Mouse (Mus musculus): ENCODE results near the gene Plek2.

GRCm38 (mm10) chr12:78848246-78848645, 58.5 kb downstream of the Plek2 start:
- TF ChIP-seq GATA1 (IDR thresholded peaks at IDR 0.05; ENCODE audit: borderline replicate concordance, low read length) = no peak
- no peak for TF ChIP-seq FLI1 (IDR thresholded peaks at IDR 0.05; ENCODE audit: low read length)

Measured in megakaryocyte, embryonic 14.5 days (primary cell).